Mouse (Mus musculus) midbrain, embryonic 10.5 days (tissue): Measurements from ENCODE around the gene Lima1. TPM values are rescaled to one million over a fixed set of nuclear protein-coding genes. Genes with fewer than 3 reads are reported as not detected.
"Not testable (repeated sequence)": the region's sequence is repeated elsewhere in the genome, so short reads cannot be mapped to it uniquely, and the experiment has no call there.

Source experiments
- DNase-seq: peaks from one replicate; pipeline ENCODE4 v3.0.0-alpha.2; 2017; ENCODE audit warnings: low spot score
- H3K27ac ChIP-seq: fragments of 300-500 bp; sonication (generic); replicated peaks from 2 replicates; pipeline ENCODE4 v1.5.1; 2016; ENCODE audit warnings: mild to moderate bottlenecking
- H3K27me3 ChIP-seq: fragments of 300-500 bp; sonication (generic); 2 replicates; pipeline ENCODE4 v1.6.1; 2016; ENCODE audit warnings: low read depth, mild to moderate bottlenecking; ENCODE audit not compliant: poor library complexity, severe bottlenecking
- H3K36me3 ChIP-seq: fragments of 300-500 bp; sonication (generic); 2 replicates; pipeline ENCODE4 v1.6.1; 2016; ENCODE audit warnings: mild to moderate bottlenecking, moderate library complexity
- H3K4me1 ChIP-seq: fragments of 300-500 bp; sonication (generic); 2 replicates; pipeline ENCODE4 v1.6.1; 2016
- H3K4me3 ChIP-seq: fragments of 300-500 bp; sonication (generic); 2 replicates; pipeline ENCODE4 v1.5.1; 2016; ENCODE audit warnings: mild to moderate bottlenecking, moderate library complexity
- H3K9me3 ChIP-seq: fragments of 300-500 bp; sonication (generic); replicated peaks from 2 replicates; pipeline ENCODE4 v1.6.1; 2016; ENCODE audit warnings: mild to moderate bottlenecking
- WGBS: fragments of 180-500 bp; shearing (Covaris S2); methylation state at CpG from one replicate; pipeline ENCODE4 v1.1.7; 2016; 5-methylcytosine and 5-hydroxymethylcytosine counted together
- polyA plus RNA-seq: library from polyadenylated mRNA; unstranded; fragments of >200 nt; fragmentation: Nextera tagmentation; extraction: Ambion mirVana; gene quantifications from 2 replicates; pipeline ENCODE4 v1.2.1, GENCODE M21; 2016

Lima1 gene
- polyA plus RNA-seq, 1 experiment from 2014 or later: 23.4 TPM

- WGBS: 88% methylated on average over 9 of the region's 9 CpGs
- Histone ChIP-seq H3K4me3 (no peak overlapping the region), H3K9me3 (no peaks in the 10 kb centered on the region), H3K36me3 (peaks cover 9% of the 10 kb centered on the region; the same call in 1 of the 2 replicates), H3K4me1 (peaks cover 3% of the 10 kb centered on the region; the same call in 1 of the 2 replicates), H3K27ac (no peak overlapping the region), H3K27me3 (no peaks in the 10 kb centered on the region)
- DNase-seq: no peak
These were observed 87.6 kb downstream of the Lima1 start for GRCm38 (mm10) chr15:99787625-99788120.

GRCm38 (mm10) chr15:99778677-99779335 lies 96.5 kb downstream of the Lima1 start:
- Histone ChIP-seq H3K9me3 (no peaks in the 10 kb centered on the region), H3K4me1 (no peaks in the 10 kb centered on the region), H3K36me3 (peaks cover 16% of the 10 kb centered on the region; the same call in 1 of the 2 replicates), H3K4me3 (no peak overlapping the region), H3K27ac (no peak overlapping the region), H3K27me3 (no peaks in the 10 kb centered on the region)
- WGBS: 94% methylated on average over 16 of the region's 16 CpGs
- DNase-seq: no peak

GRCm38 (mm10) chr15:99778148-99778547 lies 97.1 kb downstream of the Lima1 start:
- no peak for DNase-seq
- Histone ChIP-seq H3K27ac (no peak overlapping the region), H3K4me1 (no peaks in the 10 kb centered on the region), H3K36me3 (peaks cover 13% of the 10 kb centered on the region; the same call in 1 of the 2 replicates), H3K27me3 (no peaks in the 10 kb centered on the region), H3K9me3 (no peaks in the 10 kb centered on the region), H3K4me3 (no peak overlapping the region)
- 28% methylated on average over 7 of the region's 7 CpGs for WGBS

GRCm38 (mm10) chr15:99772925-99773324 lies 102.3 kb downstream of the Lima1 start:
- 32% methylated on average over 3 of the region's 3 CpGs for WGBS
- Histone ChIP-seq H3K27me3 (no peaks in the 10 kb centered on the region), H3K4me3 (peak overlapping the region; percentile 88), H3K4me1 (peaks cover 32% of the 10 kb centered on the region), H3K27ac (peak overlapping the region; percentile 97), H3K36me3 (no peaks in the 10 kb centered on the region), H3K9me3 (no peaks in the 10 kb centered on the region)
- no peak for DNase-seq

GRCm38 (mm10) chr15:99772881-99772924 lies 102.6 kb downstream of the Lima1 start, which contains the start of gene Cers5:
Gene Cers5 (minus strand): TSS chr15:99772885.
- H3K9me3 ChIP-seq, DNase-seq: not testable (repeated sequence)

GRCm38 (mm10) chr15:99772277-99772880 lies 102.9 kb downstream of the Lima1 start:
- no peaks in the 10 kb centered on the region for H3K27me3 ChIP-seq
- WGBS: 1% methylated on average over 41 of the region's 41 CpGs

More at GRCm38 (mm10) chr15:99772881-99772924, 102.6 kb downstream of the Lima1 start, which contains the start of gene Cers5:
- Histone ChIP-seq H3K27ac (peak within 1 kb of the TSS; percentile 97), H3K4me1 (peaks cover 34% of the 10 kb centered on the region), H3K4me3 (peak within 1 kb of the TSS; percentile 88)
- not testable (repeated sequence) for H3K27me3 ChIP-seq, H3K36me3 ChIP-seq

GRCm38 (mm10) chr15:99771601-99772276 lies 103.5 kb downstream of the Lima1 start:
- DNase-seq: no peak
- peak overlapping the region; percentile 88 for H3K4me3 ChIP-seq
- H3K9me3 ChIP-seq: no peaks in the 10 kb centered on the region
- H3K4me1 ChIP-seq: peaks cover 35% of the 10 kb centered on the region
- WGBS: 1% methylated on average over 59 of the region's 59 CpGs
- no peaks in the 10 kb centered on the region for H3K27me3 ChIP-seq
- peak overlapping the region; percentile 97 for H3K27ac ChIP-seq
- H3K36me3 ChIP-seq: peaks cover 3% of the 10 kb centered on the region

More at GRCm38 (mm10) chr15:99772277-99772880, 102.9 kb downstream of the Lima1 start:
- peaks cover 35% of the 10 kb centered on the region for H3K4me1 ChIP-seq
- DNase-seq: peak; percentile 90
- H3K9me3 ChIP-seq: no peaks in the 10 kb centered on the region
- H3K27ac ChIP-seq: peak overlapping the region; percentile 97
- H3K4me3 ChIP-seq: peak overlapping the region; percentile 88
- no peaks in the 10 kb centered on the region for H3K36me3 ChIP-seq

- Histone ChIP-seq H3K4me3 (peak overlapping the region; percentile 88), H3K36me3 (peaks cover 9% of the 10 kb centered on the region), H3K27me3 (no peaks in the 10 kb centered on the region), H3K4me1 (peaks cover 35% of the 10 kb centered on the region), H3K27ac (peak overlapping the region; percentile 97), H3K9me3 (no peaks in the 10 kb centered on the region)
- no peak for DNase-seq
- 37% methylated on average over 5 of the region's 5 CpGs for WGBS
These were observed 104.2 kb downstream of the Lima1 start for GRCm38 (mm10) chr15:99771004-99771500.

GRCm38 (mm10) chr15:99768761-99769160 lies 106.5 kb downstream of the Lima1 start:
- WGBS: 86% methylated on average over 1 of the region's 1 CpGs
- H3K9me3 ChIP-seq: no peaks in the 10 kb centered on the region
- H3K4me3 ChIP-seq: no peak overlapping the region
- DNase-seq: no peak
- peaks cover 30% of the 10 kb centered on the region for H3K36me3 ChIP-seq
- H3K27me3 ChIP-seq: no peaks in the 10 kb centered on the region
- no peak overlapping the region for H3K27ac ChIP-seq
- peaks cover 35% of the 10 kb centered on the region for H3K4me1 ChIP-seq

GRCm38 (mm10) chr15:99767467-99767866 lies 107.8 kb downstream of the Lima1 start:
- DNase-seq: no peak
- Histone ChIP-seq H3K4me1 (peaks cover 29% of the 10 kb centered on the region), H3K9me3 (no peaks in the 10 kb centered on the region), H3K36me3 (peaks cover 36% of the 10 kb centered on the region), H3K27me3 (no peaks in the 10 kb centered on the region), H3K27ac (no peak overlapping the region), H3K4me3 (no peak overlapping the region)
- 90% methylated on average over 4 of the region's 4 CpGs for WGBS

- no peak for DNase-seq
- Histone ChIP-seq H3K27ac (no peak overlapping the region), H3K36me3 (peaks cover 16% of the 10 kb centered on the region), H3K4me3 (no peak overlapping the region), H3K9me3 (peaks cover 4% of the 10 kb centered on the region; the same call in 1 of the 2 replicates), H3K27me3 (no peaks in the 10 kb centered on the region), H3K4me1 (peaks cover 6% of the 10 kb centered on the region; the same call in 1 of the 2 replicates)
- 86% methylated on average over 3 of the region's 3 CpGs for WGBS
These were observed 121.1 kb downstream of the Lima1 start for GRCm38 (mm10) chr15:99754204-99754603.

- peaks cover 95% of the 10 kb centered on the region for H3K36me3 ChIP-seq
- no peaks in the 10 kb centered on the region for H3K4me1 ChIP-seq
- DNase-seq: no peak
These were observed 135.0 kb downstream of the Lima1 start for GRCm38 (mm10) chr15:99740229-99740628.

GRCm38 (mm10) chr15:99736675-99737074 lies 138.6 kb downstream of the Lima1 start:
- Histone ChIP-seq H3K9me3 (no peaks in the 10 kb centered on the region), H3K27me3 (no peaks in the 10 kb centered on the region), H3K36me3 (peaks cover 100% of the 10 kb centered on the region), H3K27ac (no peak overlapping the region), H3K4me1 (no peaks in the 10 kb centered on the region), H3K4me3 (no peak overlapping the region)
- no peak for DNase-seq
- WGBS: 95% methylated on average over 11 of the region's 11 CpGs

More at GRCm38 (mm10) chr15:99740229-99740628, 135.0 kb downstream of the Lima1 start:
- 95% methylated on average over 4 of the region's 4 CpGs for WGBS
- H3K9me3 ChIP-seq: no peaks in the 10 kb centered on the region
- no peak overlapping the region for H3K27ac ChIP-seq
- no peaks in the 10 kb centered on the region for H3K27me3 ChIP-seq
- H3K4me3 ChIP-seq: no peak overlapping the region
